Mouse (Mus musculus): Measurements from ENCODE around the gene Itsn1.

DNA sequence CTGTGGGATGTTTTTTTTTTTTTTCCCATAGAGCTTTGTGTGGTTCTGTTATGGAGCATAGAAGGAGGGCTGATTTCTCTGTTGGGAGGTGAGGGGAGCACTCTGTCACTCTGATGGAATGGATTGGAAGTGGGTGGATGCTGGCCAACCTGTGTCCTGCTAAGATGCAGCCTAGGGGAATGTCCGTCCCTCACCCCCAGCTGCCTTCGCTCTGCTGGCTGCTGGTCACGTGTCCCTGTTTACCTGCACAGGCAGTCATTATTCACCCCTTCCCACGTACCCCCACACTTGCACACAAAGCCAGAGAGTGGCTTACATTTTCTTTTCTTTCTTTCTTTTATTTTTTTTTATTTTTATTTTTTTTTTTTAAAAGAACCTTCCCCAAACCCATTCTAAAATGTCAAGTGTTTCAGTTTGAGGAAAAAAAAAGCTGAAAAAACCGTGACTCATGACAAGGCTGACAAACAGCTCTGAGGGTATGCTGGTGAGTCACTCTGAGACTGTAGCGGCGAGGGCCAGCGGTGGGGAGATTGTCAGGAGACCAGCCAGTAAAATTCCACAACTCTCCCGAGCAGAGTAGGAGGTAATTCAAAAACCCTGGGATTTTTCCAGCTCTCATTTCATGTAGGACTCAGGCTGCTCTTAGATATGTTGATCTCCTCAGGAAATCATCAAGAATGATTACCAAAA, 233.3 kb downstream of the Itsn1 start:
- TF ChIP-seq CTCF (IDR thresholded peaks at IDR 0.05; ENCODE audit: extremely low read depth, insufficient read depth, low read length) (no peak), POLR2A (IDR thresholded peaks at IDR 0.05; ENCODE audit: extremely low read depth, insufficient read depth, low read length) (no peak)

All from cortical plate, adult 2 months (tissue).